Mouse (Mus musculus): ENCODE results near the gene Cstb.
"Not testable (repeated sequence)": the region's sequence is repeated elsewhere in the genome, so short reads cannot be mapped to it uniquely, and the experiment has no call there.

Gene Cstb

GRCm38 (mm10) chr10:78414936-78415335 lies 10.5 kb upstream of the Cstb start:
- not testable (repeated sequence) for DNase-seq (ENCODE audit: low read depth, low spot score)

- no peak for DNase-seq (ENCODE audit: low read depth, low spot score)
Measured at GRCm38 (mm10) chr10:78417888-78418287, 7.6 kb upstream of the Cstb start.

GRCm38 (mm10) chr10:78418791-78419190 lies 6.7 kb upstream of the Cstb start:
- DNase-seq (ENCODE audit: low read depth, low spot score), result no peak

- no peak for DNase-seq (ENCODE audit: low read depth, low spot score)
Measured at GRCm38 (mm10) chr10:78420929-78421328, 4.5 kb upstream of the Cstb start.

- DNase-seq (ENCODE audit: low read depth, low spot score), result no peak
Measured at GRCm38 (mm10) chr10:78422614-78423013, 2.9 kb upstream of the Cstb start.

- DNase-seq (ENCODE audit: low read depth, low spot score), result no peak
Measured at GRCm38 (mm10) chr10:78426117-78426735, 757 bp downstream of the Cstb start.

GRCm38 (mm10) chr10:78428070-78428469 lies 2.6 kb downstream of the Cstb start:
- no peak for DNase-seq (ENCODE audit: low read depth, low spot score)

GRCm38 (mm10) chr10:78429180-78429579 lies 3.7 kb downstream of the Cstb start:
- DNase-seq (ENCODE audit: low read depth, low spot score), result no peak

GRCm38 (mm10) chr10:78429776-78430175 lies 4.3 kb downstream of the Cstb start:
- DNase-seq (ENCODE audit: low read depth, low spot score), result no peak

- DNase-seq (ENCODE audit: low read depth, low spot score), result no peak
Measured at GRCm38 (mm10) chr10:78432853-78433252, 7.4 kb downstream of the Cstb start.

GRCm38 (mm10) chr10:78438094-78438493 lies 12.6 kb downstream of the Cstb start:
- DNase-seq (ENCODE audit: low read depth, low spot score), result peak; percentile 29

GRCm38 (mm10) chr10:78439550-78439949 lies 14.1 kb downstream of the Cstb start:
- no peak for DNase-seq (ENCODE audit: low read depth, low spot score)

GRCm38 (mm10) chr10:78439990-78440389 lies 14.5 kb downstream of the Cstb start:
- DNase-seq (ENCODE audit: low read depth, low spot score), result no peak

- no peak for DNase-seq (ENCODE audit: low read depth, low spot score)
Measured at GRCm38 (mm10) chr10:78440812-78441211, 15.3 kb downstream of the Cstb start.

- DNase-seq (ENCODE audit: low read depth, low spot score), result no peak
Measured at GRCm38 (mm10) chr10:78441606-78442005, 16.1 kb downstream of the Cstb start.

GRCm38 (mm10) chr10:78442292-78442691 lies 16.8 kb downstream of the Cstb start:
- DNase-seq (ENCODE audit: low read depth, low spot score), result no peak

GRCm38 (mm10) chr10:78446195-78446594 lies 20.7 kb downstream of the Cstb start:
- DNase-seq (ENCODE audit: low read depth, low spot score), result no peak

GRCm38 (mm10) chr10:78447396-78447795 lies 21.9 kb downstream of the Cstb start:
- no peak for DNase-seq (ENCODE audit: low read depth, low spot score)

GRCm38 (mm10) chr10:78450761-78451160 lies 25.3 kb downstream of the Cstb start:
- DNase-seq (ENCODE audit: low read depth, low spot score), result no peak

- DNase-seq (ENCODE audit: low read depth, low spot score), result peak; percentile 40
Measured at GRCm38 (mm10) chr10:78452641-78453040, 27.2 kb downstream of the Cstb start.

GRCm38 (mm10) chr10:78456696-78457095 lies 31.2 kb downstream of the Cstb start:
- no peak for DNase-seq (ENCODE audit: low read depth, low spot score)

- DNase-seq (ENCODE audit: low read depth, low spot score), result peak; percentile 71
Measured at GRCm38 (mm10) chr10:78457495-78458347, 32.3 kb downstream of the Cstb start.

Measured in skeletal muscle tissue, adult 2 months (tissue).